Mouse (Mus musculus) kidney, adult 9 months (tissue): ENCODE results near the gene P2ry2.
A peak's percentile ranks its signal among the peaks of the same experiment; 100 is the strongest.

Source experiments
- DNase-seq: peaks from one replicate; pipeline ENCODE4 v3.0.0; 2022

Gene P2ry2

DNA sequence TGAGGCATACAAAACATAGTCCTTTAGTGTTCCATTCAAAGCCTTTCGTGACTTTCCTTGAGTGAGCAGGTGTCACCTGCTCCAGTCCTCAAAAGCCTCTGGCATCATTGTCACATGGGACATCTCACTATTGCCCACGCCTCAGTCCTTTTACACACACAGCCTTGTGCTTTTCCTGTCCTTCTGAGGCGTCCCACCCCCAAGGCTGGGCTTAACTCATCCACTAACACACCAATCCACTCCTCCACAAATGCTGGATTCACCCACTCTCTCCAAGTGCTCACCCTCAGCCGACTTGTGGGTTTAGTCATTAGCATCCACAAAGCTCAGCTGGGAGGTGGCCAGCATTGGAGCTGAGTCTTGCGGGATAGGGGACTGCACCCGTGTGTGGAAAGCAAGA, 4.8 kb upstream of the P2ry2 start:
- no peak for DNase-seq

DNA sequence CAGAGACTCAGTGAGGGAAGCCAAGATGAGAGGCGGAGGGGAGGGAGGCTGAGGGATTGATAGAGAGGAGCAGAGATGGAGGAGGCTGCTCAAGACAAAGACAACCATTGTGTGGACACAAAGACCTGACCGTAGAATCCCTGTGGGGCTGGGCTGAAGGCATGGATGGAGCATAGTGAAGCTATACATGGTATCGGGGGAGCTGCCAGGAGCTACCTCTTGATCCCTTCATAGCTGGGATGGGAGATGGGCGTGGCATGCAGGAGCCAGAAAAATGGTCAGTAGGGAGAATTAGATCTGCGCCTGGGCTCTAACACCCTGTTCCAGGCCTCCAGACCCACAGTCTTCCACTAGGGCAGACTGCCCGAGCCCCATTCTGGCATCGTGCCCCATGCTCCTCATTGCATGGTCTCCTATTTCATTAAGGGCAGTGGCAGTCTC, 4.4 kb upstream of the P2ry2 start:
- DNase-seq, result no peak

DNA sequence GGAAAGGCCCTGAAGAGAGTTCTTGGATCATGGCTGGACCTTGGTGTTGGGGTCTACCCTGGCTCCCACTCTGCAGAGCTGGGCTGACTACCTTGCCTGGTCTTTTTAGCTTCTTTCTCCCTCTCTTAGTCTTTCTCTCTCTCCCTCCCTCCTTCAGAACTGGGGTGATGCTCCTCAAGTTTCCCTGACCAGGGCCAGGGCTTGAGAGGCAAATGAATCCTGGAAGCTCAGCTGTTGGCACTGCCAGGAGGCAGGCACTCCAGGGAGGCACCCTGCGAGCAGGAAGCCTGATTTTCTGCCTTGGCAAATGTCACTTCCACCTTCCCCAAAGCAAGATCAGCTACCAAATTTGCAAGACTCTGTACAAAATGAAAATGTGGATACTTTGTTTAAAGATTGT, 2.3 kb upstream of the P2ry2 start:
- no peak for DNase-seq

DNA sequence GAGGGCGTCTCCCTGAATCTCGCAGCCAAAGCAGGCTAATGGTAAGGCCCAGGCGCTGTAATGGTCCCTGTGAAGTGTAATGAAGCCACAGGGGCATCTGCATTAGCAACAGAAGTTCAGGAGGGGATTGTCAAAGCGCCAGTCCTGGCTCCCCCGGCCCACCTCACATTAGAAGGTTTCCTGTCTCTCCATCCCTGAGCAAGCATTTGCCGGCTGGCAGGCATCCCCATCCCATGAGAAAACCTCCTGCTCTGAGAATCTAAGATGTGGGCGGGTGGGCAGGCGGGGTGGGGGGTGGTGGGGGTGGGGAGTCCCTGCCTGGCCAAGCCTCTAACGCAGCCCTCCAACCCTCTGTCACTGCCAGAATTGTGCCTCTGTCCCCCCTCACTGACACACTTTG, 1.4 kb upstream of the P2ry2 start:
- no peak for DNase-seq

DNA sequence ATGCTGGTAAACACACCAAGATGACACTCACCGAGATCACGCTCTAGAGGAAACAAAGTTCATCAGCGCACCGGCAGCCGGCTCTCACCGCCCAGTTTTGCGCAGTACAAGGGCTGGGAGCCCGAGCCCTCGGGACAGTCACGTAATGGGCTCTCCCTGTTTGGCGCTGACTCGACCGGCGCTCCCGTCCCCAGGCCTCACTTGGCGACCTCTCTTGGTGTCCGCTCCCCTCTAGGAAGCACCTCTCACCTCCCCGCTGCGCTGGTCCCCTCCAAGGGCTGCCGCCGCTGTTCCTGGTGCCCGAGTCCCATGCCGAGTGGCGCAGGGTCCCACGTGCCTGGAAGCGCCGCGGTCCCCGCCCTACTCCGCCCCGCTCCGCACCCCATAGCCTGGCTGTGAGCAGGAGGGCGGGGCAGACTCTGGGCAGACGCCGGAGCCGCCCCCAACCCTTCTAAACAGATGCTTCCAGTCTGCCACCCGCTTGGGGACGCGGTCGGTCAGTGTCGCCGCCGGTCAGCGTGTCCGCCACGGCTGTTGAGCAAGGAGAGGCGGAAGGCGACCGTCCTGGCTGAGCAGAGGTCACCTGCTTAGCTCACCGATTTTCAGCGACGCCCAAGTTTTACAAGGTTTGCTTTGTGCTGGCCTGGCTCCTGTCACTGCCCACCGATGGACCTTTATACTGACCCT, 842 bp downstream of the P2ry2 start:
- peak; percentile 66 for DNase-seq

DNA sequence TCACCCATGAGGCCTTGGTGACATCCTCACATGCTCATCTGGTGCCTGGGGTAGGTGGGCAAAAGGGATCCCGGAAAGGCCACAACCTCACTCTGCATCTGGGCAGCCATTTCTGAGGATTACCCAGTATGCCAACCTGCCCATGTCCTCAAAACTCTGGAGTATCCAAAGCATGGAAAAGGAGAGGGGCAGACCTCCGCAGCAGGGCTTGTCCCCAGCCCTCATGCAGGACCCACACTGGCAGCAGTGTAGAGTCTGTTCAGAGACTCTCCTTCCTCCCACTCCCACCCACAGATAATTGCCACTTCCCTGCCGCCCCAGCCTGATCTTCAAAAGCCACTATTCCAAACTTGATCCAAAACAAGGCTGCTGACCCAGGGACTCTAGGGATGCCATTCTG, 1.9 kb downstream of the P2ry2 start:
- no peak for DNase-seq

DNA sequence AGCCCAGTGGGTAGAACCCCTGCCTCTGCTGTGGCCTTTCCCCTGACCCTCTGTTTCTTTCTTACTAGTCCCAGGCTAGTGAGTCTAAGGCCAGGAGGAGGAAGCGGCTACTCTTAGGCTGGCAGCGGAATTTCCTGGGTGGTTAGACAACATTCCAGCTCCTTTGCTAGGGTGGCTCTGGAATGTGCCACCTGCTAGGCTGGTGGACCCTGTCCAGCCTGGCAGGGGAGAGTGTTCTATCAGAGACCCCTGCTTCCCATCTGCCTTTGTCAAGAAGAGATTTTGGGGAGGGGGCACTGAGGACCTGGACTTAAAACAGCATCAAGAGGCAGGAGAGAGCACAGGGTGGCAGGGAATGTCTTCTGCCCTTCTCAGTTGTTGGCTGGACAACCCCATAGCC, 6.5 kb downstream of the P2ry2 start:
- peak; percentile 52 for DNase-seq

DNA sequence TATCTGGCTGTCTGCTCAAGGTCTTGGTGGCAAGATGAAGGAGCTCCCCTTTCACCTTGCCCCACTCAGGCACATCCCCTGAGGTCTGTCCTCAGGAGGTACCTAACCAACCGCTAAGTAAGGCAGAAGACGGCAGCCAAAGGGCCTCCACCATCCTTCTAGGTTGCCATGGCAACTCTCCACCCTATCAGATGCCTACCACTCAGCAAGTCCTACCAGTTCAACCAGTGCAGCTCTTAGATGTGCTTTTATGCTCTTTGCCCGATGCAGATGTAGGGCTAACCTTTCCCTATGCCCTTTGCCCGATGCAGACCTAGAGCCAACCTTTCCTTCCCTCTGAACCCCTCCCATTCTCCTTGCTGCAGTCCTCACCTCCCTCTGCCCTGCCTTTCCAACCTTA, 7.5 kb downstream of the P2ry2 start:
- no peak for DNase-seq

DNA sequence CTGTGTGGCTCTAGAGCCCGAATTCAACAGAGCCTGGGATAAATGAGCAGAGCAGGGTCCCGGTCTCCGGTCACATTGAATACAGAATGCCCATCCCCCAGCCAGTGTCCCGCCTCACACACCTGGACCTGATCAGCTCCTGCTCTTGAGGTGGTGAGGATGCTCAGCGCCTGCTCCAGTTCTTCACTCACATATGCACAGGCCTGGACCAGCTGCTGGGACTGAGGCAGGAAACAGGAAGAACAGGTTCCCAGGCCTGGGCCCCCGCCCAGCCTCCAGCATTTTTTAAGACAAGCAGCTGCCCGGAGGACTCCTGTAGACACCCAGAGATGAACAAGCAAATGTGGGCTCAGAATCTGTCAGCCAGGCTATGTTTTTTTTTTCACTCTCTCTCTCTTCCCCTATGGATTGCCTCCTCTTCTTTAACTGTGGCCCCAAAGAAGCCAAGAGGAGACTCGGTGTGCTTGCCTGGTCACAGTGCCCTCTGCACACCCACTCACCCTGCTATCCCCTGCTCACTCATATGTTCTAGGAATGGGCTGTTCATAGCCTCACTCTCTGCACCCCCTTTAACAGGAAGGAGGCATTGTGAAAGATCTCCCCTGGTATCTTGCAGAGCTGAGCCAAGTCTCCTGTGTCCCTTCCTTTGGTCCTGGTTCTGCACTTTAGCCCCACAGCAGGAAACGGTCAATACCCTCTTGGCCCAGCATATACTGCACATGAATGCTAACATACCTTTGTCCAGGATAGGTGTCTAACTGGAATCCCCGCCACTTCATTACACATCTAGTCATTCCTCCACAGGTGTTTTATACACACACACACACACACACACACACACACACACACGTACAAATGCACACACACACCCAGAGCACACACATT, 9.0 kb downstream of the P2ry2 start:
- DNase-seq, result no peak

DNA sequence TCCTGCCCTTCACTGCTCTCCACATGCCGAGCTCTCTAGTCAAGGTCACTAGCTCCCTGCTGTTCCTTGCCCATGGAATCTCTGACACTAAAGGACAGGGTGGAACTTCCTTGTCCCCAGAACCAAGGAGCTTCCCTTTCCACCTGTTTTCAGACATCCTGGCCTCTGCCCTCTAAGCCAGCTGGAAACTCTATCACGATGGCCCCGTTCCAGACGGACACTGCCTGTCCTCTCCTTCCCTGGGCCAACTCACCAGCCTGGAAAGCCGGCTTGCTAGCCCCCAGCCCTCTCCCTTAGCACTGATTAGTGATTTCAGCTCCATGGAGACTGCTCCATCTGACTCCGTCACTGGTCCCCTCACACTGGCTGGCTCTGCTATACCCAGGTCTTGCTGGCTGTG, 10.4 kb downstream of the P2ry2 start:
- DNase-seq, result no peak

DNA sequence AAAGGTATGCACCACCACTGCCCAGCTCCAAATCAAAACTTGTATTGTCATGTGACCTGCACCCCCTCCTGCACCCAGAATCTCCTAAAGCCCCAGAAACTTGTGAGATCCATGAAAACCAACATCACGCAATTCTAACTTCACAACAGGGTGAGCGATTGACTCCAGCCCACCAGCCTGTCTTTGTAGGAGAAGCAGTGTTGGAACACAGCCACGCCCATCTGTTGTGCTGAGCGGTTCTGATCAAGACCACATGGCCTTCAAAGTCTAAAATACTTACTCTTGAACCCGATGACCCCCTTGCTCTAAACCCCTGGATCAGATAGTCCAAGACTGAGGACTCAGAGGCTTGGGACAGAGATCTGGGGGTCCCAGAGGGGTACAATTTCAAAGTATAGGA, 13.0 kb downstream of the P2ry2 start:
- no peak for DNase-seq

DNA sequence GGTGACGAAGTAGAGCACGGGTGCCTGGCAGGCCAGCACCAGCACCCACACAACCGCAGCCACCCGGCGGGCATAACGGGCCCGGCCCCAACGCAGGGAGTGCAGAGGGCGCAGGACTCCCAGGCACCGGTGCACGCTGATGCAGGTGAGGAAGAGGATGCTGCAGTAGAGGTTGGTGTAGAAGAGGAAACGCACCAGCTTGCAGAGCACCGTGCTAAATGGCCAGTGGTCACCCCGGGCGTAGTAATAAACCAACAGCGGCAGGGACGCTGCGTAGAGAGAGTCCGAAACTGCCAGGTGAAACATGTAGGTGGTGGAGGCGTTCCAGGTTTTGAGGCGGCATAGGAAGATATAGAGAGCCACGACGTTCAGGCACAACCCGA, 14.1 kb downstream of the P2ry2 start:
- no peak for DNase-seq

DNA sequence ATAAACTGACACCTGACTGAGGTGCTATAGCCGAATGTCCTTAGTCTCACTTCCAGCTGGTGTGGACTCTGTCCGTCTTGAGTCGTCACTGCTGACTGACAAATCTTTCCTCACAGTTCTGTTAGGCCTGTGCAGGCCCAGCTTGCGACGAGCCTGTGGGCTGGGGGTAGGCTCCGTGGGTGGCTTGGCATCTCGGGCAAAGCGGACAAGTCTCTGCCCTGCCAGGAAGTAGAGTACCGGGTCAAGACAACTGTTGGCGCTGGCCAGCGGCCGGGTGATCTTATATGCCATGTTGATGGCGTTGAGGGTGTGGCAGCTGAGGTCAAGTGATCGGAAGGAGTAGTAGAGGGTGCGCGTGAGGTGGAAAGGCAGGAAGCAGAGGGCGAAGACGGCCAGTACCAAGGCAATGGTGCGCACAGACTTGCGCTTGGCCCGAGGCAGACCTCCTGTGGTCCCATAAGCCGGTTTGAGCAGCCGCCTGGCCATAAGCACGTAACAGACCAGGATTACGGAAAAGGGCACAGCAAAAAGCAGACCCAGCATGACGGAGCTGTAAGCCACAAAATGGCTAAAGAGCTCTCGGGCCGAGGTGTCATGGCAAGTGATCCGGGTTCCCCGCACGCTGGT, 14.6 kb downstream of the P2ry2 start:
- DNase-seq, result no peak

DNA sequence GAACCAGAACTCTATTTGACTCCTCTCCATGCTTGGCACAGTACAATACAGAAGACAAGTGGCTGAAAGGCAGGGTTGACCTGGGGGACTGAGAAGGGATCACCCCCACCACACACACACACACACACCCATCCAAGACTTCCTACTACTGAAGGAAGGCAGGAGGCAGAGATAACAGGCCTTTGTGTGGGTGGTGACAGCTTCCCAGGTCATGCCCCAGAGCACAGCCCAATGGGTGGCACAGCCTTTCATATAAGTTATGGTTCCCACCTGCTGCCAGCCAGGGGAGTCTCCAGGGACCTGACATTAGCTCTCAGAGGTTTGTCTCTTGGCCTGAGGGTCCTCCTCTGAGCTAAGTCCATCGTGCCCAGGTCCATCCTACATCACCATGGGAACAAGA, 15.5 kb downstream of the P2ry2 start:
- DNase-seq, result no peak

DNA sequence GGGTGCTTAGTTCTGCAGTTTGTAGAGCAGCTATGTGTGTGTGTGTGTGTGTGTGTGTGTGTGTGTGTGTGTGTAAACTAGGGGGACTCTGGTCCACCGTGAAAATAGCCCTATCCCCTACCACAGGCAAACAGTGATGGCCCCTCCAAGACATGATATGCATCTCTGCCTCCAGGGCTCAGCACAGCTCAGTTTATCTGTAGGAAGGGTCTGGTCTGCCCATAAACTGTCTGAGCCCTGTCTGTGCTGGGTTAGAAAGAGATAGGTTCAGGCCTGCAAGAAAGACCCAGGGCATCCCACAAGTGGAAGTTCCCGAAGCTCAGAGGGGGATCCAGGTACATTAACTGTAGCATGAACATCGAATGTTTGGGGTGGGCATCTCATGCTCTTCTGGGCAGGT, 16.7 kb downstream of the P2ry2 start:
- no peak for DNase-seq

DNA sequence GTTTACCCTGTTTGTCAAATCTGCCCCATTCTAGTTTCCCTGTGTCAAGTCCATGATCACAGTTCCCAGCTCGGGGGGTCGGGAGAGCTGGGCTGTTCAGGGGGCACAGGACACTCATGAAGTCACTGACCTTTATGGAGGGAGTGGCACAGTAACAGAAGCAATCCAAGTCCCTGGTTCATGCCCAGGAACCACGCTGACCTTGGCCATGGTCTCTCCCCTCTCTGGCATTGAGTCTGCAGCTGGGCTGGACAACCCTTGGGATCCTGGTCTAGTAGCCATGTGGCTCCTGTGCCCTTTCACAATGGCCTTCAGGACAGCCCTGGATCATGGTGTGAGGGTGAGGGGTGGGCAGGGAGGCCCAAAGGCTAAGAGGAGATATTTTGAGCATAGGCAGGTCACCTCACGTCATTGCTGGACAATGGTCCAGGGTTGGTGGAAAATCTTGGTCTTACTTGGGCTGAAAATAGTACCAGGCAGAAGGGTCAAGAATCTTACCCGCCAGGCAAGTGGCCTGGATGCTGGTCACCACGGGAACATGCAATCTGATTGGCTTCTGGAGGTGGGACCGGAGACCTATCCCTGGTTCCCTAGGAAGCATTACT, 17.3 kb downstream of the P2ry2 start:
- no peak for DNase-seq

DNA sequence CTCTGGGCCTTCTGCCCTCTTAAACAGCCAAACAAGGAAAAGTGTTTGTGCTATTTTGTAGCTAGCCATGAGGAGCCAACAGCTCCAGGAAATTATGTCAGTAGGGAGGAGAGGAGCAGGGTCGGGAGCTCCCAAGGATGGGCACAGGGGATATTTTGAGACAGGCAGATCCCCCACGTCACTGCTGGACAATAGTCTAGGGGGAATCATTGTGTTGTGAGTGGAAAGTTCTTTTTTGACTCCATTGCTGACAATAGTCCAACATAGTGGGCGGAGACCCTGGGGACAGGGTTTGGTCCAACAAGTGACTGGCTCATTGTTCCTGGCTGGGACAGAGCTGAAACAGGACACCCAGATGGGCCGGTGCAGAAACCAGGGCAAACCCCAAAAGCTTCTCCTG, 19.5 kb downstream of the P2ry2 start:
- peak; percentile 33 for DNase-seq

DNA sequence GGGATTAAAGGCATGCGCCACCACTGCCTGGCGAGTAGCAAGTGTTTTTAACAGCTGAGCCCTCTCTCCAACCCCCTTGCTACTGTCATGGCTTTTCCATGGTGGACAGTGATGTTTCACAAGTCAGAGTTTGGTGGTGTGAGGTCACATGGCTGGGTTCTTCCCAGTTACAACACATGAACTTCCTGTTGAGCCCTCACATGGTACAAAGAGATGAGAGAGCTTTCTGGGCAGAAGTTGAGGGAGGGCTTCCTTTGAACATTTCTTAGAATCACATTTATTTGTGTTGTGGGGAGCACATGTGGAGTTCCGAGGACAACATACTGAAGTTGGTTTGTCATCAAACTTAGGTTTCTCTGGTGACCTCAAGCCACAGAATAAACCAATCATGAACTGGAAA, 20.7 kb downstream of the P2ry2 start:
- DNase-seq, result no peak

DNA sequence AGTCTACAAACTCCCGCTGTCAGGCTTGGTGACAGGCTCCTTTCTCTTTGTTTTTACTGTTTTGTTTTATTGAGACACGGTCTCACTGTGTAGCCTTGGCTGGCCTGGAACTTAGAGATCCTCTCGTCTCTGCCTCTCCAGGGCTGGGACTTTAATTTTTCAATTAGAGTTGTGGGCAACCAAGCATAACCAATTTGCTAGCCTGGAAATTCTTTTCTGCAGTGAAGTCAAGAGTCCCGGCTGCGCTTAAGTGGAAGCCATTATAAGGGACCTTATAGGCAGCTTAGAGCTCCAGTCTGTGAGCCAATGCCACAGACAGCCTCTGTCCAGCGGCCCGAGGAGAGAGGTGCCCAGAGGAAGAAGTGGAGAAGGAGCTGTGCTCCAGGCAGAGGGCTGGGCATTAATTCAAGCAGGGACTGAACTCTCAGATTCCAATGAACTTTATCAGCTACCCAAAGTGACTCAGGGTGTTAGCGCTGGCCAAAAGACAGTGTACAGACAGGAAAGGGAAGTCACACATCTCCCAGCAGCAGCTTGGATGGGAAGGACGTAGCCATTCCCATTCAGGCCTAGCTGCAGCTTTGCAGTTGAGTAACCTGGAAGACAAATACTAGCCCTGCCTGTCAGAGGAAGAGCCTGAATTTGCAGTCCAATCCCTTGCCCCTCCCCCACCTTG, 21.9 kb downstream of the P2ry2 start:
- peak; percentile 61 for DNase-seq

DNA sequence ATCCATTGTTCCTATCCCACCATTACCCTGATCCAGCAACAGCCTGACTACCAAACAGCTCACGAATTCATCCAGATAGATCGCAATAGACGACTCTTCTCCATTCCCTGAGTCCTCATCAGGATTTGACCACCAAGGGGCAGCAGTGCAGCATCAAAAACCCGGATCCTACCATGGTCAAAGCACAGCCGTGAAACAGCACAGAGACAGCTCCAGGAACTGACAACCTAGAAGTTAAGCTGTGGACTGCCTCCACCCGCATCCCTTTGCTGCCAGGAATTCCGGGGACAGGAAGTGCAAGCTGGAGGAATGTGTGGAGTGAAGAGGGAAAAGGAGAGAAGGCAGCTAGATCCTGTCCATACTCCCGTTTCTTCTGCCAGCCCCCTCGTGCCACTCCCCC, 24.6 kb downstream of the P2ry2 start:
- peak; percentile 84 for DNase-seq

DNA sequence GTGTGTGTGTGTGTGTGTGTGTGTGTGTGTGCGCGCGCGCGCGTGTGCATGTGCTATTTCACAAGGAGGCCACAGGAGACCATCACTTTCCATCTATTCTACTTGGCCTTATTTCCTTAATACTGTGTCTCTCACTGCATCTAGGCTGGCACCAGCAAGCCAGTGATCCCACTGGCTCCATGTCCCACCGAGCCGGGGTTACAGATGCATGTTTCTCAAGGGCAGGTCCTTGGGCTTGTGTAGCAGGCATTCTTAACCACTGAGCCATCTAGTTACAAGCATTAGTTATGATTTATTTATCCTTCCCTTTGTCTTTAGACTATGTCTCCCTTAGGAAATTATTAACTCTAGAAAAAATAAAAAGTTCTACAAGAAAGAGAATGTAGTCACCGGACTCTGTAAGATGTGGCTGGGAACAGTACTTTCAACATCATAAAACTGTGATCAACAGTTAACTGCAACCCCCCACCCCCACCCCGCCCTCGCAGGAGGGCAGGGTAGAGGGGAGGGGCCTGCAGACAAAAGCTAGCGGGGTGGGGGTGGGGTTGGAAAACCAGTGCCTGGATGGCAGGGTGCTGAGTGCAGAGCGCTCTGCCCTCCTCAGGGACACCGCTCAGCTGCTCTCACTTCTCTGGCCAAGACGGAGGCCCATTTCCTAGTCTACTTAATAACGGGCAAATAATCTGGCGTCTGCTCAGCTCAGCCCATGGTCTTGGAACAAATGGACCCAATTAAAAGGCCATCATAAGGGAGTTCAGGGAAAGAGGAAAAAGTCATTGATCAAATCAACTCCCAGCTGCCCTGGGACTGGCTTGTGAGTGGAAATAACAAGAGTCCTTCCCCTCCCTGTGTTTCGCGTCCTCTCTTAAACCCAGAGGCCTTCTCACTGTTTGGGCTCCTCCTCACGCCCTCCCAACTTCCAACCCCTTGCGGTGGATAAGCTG, 27.9 kb downstream of the P2ry2 start:
- DNase-seq, result peak; percentile 40

DNA sequence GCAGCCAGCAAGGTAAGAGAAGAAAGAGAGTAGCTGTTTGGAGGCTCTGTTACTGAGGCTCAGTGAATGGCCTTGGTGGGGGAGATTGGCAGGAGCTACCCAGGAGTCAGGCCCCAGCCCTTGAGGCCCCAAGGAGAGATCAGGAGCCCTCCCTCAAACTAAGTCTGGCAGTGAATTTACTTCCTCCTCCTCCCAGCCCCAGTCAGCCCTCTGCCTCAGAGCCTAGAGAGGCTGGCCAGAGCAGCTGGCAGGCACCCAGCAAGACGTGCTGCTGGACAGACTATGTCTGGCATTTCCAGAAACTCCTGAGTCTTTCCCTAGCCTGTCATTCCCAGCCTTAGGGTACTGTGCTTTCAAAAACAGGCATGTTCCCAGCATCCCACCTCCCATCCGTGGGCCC, 33.5 kb downstream of the P2ry2 start:
- peak; percentile 33 for DNase-seq
